8 mouse cellular contexts compared by ENCODE assay signal in genomic region chr12:72761230-72761648, GRCm38 (mm10). TPM values are rescaled to one million over a fixed set of nuclear protein-coding genes. Genes with fewer than 3 reads are reported as not detected.
DNase-seq lines count a peak whose midpoint lies in the region; ATAC-seq and TF ChIP-seq lines count a peak whose summit lies in the region.

No protein-coding gene starts in this region.

- WGBS in heart, embryonic 12.5 days = under 1% methylated on average over 38 of the region's 71 CpGs
- WGBS in forebrain, embryonic 12.5 days = 0% methylated on average over 25 of the region's 71 CpGs
- WGBS in liver, embryonic 15.5 days (ENCODE audit: insufficient replicate concordance) = 0% methylated on average over 50 of the region's 71 CpGs

- no peaks in the 10 kb centered on the region for H3K36me3 ChIP-seq in heart, embryonic 12.5 days
- H3K36me3 ChIP-seq in E14TG2a.4 (ENCODE audit: insufficient read depth, low read length) = no peaks in the 10 kb centered on the region
- no peaks in the 10 kb centered on the region for H3K36me3 ChIP-seq in forebrain, embryonic 12.5 days (replicated peaks)
- no peaks in the 10 kb centered on the region for H3K36me3 ChIP-seq in liver, embryonic 15.5 days (replicated peaks)

- peak overlapping the region; percentile 76 for H3K4me2 ChIP-seq in heart, embryonic 12.5 days
- H3K4me2 ChIP-seq in forebrain, embryonic 12.5 days = peak overlapping the region; percentile 68
- H3K4me2 ChIP-seq in liver, embryonic 15.5 days = peak overlapping the region; percentile 95

- DNase-seq in heart, postnatal 4 days = no peak
- no peak for DNase-seq in urinary bladder, adult 2 months (ENCODE audit: low spot score)
- DNase-seq in urinary bladder, postnatal 4 days (ENCODE audit: low spot score in 2 of 2) = no peak
- DNase-seq in adrenal gland, adult 2 months = no peak

- peaks cover 33% of the 10 kb centered on the region for H3K4me1 ChIP-seq in heart, embryonic 12.5 days (replicated peaks)
- H3K4me1 ChIP-seq in E14TG2a.4 (replicated peaks; ENCODE audit: low read depth, low read length) = peaks cover 63% of the 10 kb centered on the region
- peaks cover 32% of the 10 kb centered on the region for H3K4me1 ChIP-seq in forebrain, embryonic 12.5 days
- peaks cover 34% of the 10 kb centered on the region for H3K4me1 ChIP-seq in liver, embryonic 15.5 days (replicated peaks)

- peak overlapping the region; percentile 99 for H3K9ac ChIP-seq in heart, embryonic 12.5 days
- H3K9ac ChIP-seq in forebrain, embryonic 12.5 days = peak overlapping the region; percentile 99
- peak overlapping the region; percentile 99 for H3K9ac ChIP-seq in liver, embryonic 15.5 days

- H3K9me3 ChIP-seq in heart, embryonic 12.5 days (replicated peaks) = no peaks in the 10 kb centered on the region
- H3K9me3 ChIP-seq in E14TG2a.4 (ENCODE audit: low read length) = no peaks in the 10 kb centered on the region
- H3K9me3 ChIP-seq in forebrain, embryonic 12.5 days = no peaks in the 10 kb centered on the region
- no peaks in the 10 kb centered on the region for H3K9me3 ChIP-seq in liver, embryonic 15.5 days (replicated peaks)

- TF ChIP-seq CTCF in E14TG2a.4 (conservative IDR thresholded peaks at IDR 0.05; ENCODE audit: low read length) = no peak

- no peaks in the 10 kb centered on the region for H3K27me3 ChIP-seq in heart, embryonic 12.5 days (replicated peaks)
- no peaks in the 10 kb centered on the region for H3K27me3 ChIP-seq in E14TG2a.4 (ENCODE audit: insufficient read depth, low read length)
- no peaks in the 10 kb centered on the region for H3K27me3 ChIP-seq in forebrain, embryonic 12.5 days
- no peaks in the 10 kb centered on the region for H3K27me3 ChIP-seq in liver, embryonic 15.5 days

- peak overlapping the region; percentile 93 for H3K4me3 ChIP-seq in heart, embryonic 12.5 days
- peak overlapping the region; percentile 85 for H3K4me3 ChIP-seq in E14TG2a.4 (replicated peaks; ENCODE audit: low read length)
- peak overlapping the region; percentile 95 for H3K4me3 ChIP-seq in forebrain, embryonic 12.5 days (replicated peaks)
- peak overlapping the region; percentile 92 for H3K4me3 ChIP-seq in liver, embryonic 15.5 days (replicated peaks)

- peak overlapping the region; percentile 99 for H3K27ac ChIP-seq in heart, embryonic 12.5 days (ENCODE audit: poor library complexity, severe bottlenecking)
- H3K27ac ChIP-seq in forebrain, embryonic 12.5 days = peak overlapping the region; percentile 98
- peak overlapping the region; percentile 99 for H3K27ac ChIP-seq in liver, embryonic 15.5 days (replicated peaks)

- ATAC-seq in heart, embryonic 12.5 days (ENCODE audit: insufficient number of reproducible peaks, low FRiP score) = peak; percentile 66; the same call in 1 of the 2 replicates
- peak; percentile 80; the same call in 1 of the 2 replicates for ATAC-seq in forebrain, embryonic 12.5 days (ENCODE audit: low FRiP score)
- peak; percentile 61 for ATAC-seq in liver, embryonic 15.5 days (ENCODE audit: insufficient read depth)

RNA-seq across cellular contexts. Expression of gene Ppm1a, which starts 4.0 kb away (rescaled TPM):
- polyA plus RNA-seq in heart, embryonic 12.5 days (2016; fragmentation: Nextera tagmentation; extraction: Ambion mirVana) = 65.0 and 65.4 TPM in 2 replicates
- total RNA-seq in heart, postnatal 4 days (2021) = 100 to 1,000 TPM; 212 to 232 TPM
- polyA plus RNA-seq in forebrain, embryonic 12.5 days (2016; fragmentation: Nextera tagmentation; extraction: Ambion mirVana) = 63.4 and 80.9 TPM in 2 replicates
- 26.2 and 27.7 TPM in 2 replicates for polyA plus RNA-seq in liver, embryonic 15.5 days (2015; fragmentation: Nextera tagmentation; extraction: Ambion mirVana)
- 143 and 155 TPM in 2 replicates for polyA plus RNA-seq in urinary bladder, adult 2 months (2012; rRNA removed)
- 100 to 1,000 TPM; 232 to 265 TPM for total RNA-seq in adrenal gland, adult 2 months (2021)
- polyA plus RNA-seq in adrenal gland, adult 2 months (2012; rRNA removed) = 39.0 and 48.1 TPM in 2 replicates
